Mouse (Mus musculus) lung, postnatal 10 days (tissue): ENCODE data around the gene Olfr381.
"Not testable (repeated sequence)": the region's sequence is repeated elsewhere in the genome, so short reads cannot be mapped to it uniquely, and the experiment has no call there.

Experiments
- DNase-seq: peaks from one replicate; pipeline ENCODE4 v3.0.0; 2021

Olfr381 gene

DNA sequence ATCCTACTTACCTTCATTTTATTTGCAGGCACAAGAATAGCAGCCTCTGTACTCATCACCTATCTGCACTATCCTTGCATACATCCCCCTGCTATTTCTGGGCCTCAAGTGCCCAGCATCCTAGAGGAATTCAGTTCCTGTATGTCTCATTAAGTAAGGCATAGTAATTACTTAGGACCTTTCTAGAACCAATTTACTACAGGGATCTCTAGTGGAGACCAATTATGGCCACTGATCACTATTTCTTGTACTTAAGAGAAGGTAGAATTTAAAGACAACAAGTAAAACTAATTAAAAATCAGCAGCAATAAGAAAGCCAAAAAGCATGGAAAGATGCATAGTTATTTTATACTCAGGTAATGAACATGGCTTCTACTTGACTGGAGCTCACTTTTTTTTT is at the start of gene Olfr381:
Olfr381 (minus strand) TSS at position 101 of the 400 bp plus-strand sequence.
- DNase-seq = no peak

DNA sequence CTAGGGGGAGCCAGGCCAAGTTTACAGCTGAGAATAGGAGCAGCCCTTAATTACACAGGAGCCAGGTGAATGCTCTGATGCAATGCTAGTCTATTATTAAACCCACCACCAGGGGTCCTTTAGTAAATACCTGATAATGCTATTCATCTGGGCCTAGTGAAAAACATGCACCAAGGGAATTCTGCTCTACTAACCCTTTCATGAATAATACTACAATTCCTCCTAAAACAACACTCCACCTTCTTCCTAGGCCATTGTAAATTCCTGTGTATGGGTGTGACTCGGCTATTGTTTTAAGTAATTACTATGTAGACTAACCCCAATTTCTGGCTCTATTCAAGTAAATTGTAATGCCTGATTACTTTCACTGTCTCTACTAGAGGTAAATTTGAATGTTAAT is 37.6 kb upstream of the Olfr381 start:
- DNase-seq = not testable (repeated sequence)

DNA sequence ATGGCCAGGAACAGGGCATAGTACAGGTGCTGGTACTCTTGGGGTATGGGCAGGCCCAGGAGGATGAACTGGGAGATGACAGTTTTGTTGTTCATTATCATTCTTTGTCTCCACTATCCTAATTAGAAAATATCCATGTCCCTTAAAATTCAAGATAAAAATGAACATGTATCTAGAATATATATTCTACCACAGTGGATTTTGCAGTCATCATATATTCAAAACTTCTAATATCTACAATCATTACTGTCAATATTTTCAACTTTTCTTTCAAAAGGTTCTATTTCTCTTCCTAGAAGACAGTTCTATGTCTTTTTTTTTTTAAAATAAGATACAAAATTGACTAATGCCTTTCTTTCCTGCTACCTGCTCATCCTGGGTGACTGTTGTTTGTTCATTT is 25.7 kb upstream of the Olfr381 start, which contains the start of gene Olfr382:
Olfr382 (minus strand) TSS at position 101 of the 400 bp plus-strand sequence.
- DNase-seq = no peak

DNA sequence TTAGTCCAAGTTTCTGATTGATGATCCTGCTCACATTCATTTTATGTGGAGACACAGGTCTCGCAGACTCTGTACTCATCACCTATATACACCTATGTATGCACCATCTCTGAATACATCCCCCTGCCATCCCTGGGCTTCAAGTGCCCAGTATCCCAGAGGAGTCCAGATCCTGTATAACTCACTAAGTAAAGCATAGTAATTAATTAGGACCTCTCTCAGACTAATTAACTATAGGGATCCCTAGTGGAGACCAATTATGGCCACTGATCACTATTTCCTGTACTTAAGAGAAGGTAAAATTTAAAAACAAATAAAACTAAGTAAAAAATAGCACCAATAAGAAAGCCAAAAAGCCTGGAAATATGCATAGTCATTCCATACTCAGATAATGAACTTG is 34.0 kb downstream of the Olfr381 start, which contains the start of gene Olfr380:
Olfr380 (minus strand) TSS at position 101 of the 400 bp plus-strand sequence.
- no peak for DNase-seq
